Mouse (Mus musculus) limb, embryonic 13.5 days (tissue): ENCODE results near the gene Terb1. TPM values are rescaled to one million over a fixed set of nuclear protein-coding genes. Genes with fewer than 3 reads are reported as not detected.

Experiments used
- ATAC-seq: fragments of 200-750 bp; cut with Nextera tagmentation; 2 replicates; pipeline ENCODE4 v1.8.0; 2017; ENCODE audit warnings: low read depth, moderate number of reproducible peaks, moderate TSS enrichment; ENCODE audit not compliant: low FRiP score
- H3K27ac ChIP-seq: fragments of 300-500 bp; sonication (generic); 2 replicates; pipeline ENCODE4 v1.5.1; 2015; ENCODE audit warnings: inconsistent platforms, mild to moderate bottlenecking, moderate library complexity
- H3K27me3 ChIP-seq: fragments of 300-500 bp; sonication (generic); 2 replicates; pipeline ENCODE4 v1.6.1; 2015; ENCODE audit warnings: mild to moderate bottlenecking, inconsistent platforms
- H3K36me3 ChIP-seq: fragments of 300-500 bp; sonication (generic); 2 replicates; pipeline ENCODE4 v1.6.1; 2015; ENCODE audit warnings: inconsistent platforms, mild to moderate bottlenecking, moderate library complexity
- H3K4me1 ChIP-seq: fragments of 300-500 bp; sonication (generic); 2 replicates; pipeline ENCODE4 v1.6.1; 2015; ENCODE audit warnings: inconsistent platforms
- H3K4me2 ChIP-seq: fragments of 300-500 bp; sonication (generic); replicated peaks from 2 replicates; pipeline ENCODE4 v1.6.1; 2015; ENCODE audit warnings: inconsistent platforms, mild to moderate bottlenecking, moderate library complexity
- H3K4me3 ChIP-seq: fragments of 300-500 bp; sonication (generic); 2 replicates; pipeline ENCODE4 v1.5.1; 2015; ENCODE audit warnings: moderate library complexity, mild to moderate bottlenecking, inconsistent platforms
- H3K9ac ChIP-seq: fragments of 300-500 bp; sonication (generic); 2 replicates; pipeline ENCODE4 v1.6.1; 2015; ENCODE audit warnings: mild to moderate bottlenecking, inconsistent platforms
- H3K9me3 ChIP-seq: fragments of 300-500 bp; sonication (generic); 2 replicates; pipeline ENCODE4 v1.6.1; 2016; ENCODE audit warnings: inconsistent platforms
- WGBS: fragments of 180-500 bp; shearing (Covaris S2); methylation state at CpG from one replicate; pipeline ENCODE4 v1.1.7; 2015; 5-methylcytosine and 5-hydroxymethylcytosine counted together
- polyA plus RNA-seq: library from polyadenylated mRNA; unstranded; fragments of >200 nt; fragmentation: Nextera tagmentation; extraction: Ambion mirVana; gene quantifications from 2 replicates; pipeline ENCODE4 v1.2.1, GENCODE M21; 2015

Gene Terb1
- polyA plus RNA-seq, 1 experiment from 2014 or later: 0.45 TPM

- Histone ChIP-seq H3K4me1 (peaks cover 16% of the 10 kb centered on the region), H3K4me3 (peak overlapping the region; percentile 92), H3K9me3 (no peaks in the 10 kb centered on the region), H3K27me3 (no peaks in the 10 kb centered on the region), H3K9ac (no peak overlapping the region; the same call in 1 of the 2 replicates), H3K4me2 (peak overlapping the region; percentile 91), H3K36me3 (peaks cover 27% of the 10 kb centered on the region), H3K27ac (no peak overlapping the region)
- WGBS: 62% methylated on average over 7 of the region's 7 CpGs
- ATAC-seq: peak; percentile 25; the same call in 1 of the 2 replicates
Measured at GRCm38 (mm10) chr8:104443125-104443679, 66.5 kb downstream of the Terb1 start.

GRCm38 (mm10) chr8:104442299-104443124, 67.2 kb downstream of the Terb1 start, which contains the start of gene Dync1li2:
Dync1li2 (minus strand) TSS chr8:104443047.
- Histone ChIP-seq H3K27me3 (no peaks in the 10 kb centered on the region), H3K9ac (peak within 1 kb of the TSS; percentile 94), H3K4me2 (peak within 1 kb of the TSS; percentile 91), H3K9me3 (no peaks in the 10 kb centered on the region), H3K4me1 (peaks cover 16% of the 10 kb centered on the region), H3K4me3 (peak within 1 kb of the TSS; percentile 92), H3K27ac (peak within 1 kb of the TSS; percentile 76), H3K36me3 (peaks cover 32% of the 10 kb centered on the region)
- under 1% methylated on average over 75 of the region's 75 CpGs for WGBS
- peak; percentile 91 for ATAC-seq

GRCm38 (mm10) chr8:104441613-104442012, 68.1 kb downstream of the Terb1 start:
- Histone ChIP-seq H3K4me1 (peaks cover 16% of the 10 kb centered on the region), H3K9ac (peak overlapping the region; percentile 94), H3K36me3 (peaks cover 41% of the 10 kb centered on the region), H3K27ac (no peak overlapping the region), H3K4me2 (peak overlapping the region; percentile 91), H3K9me3 (no peaks in the 10 kb centered on the region), H3K27me3 (no peaks in the 10 kb centered on the region), H3K4me3 (peak overlapping the region; percentile 92)
- 69% methylated on average over 7 of the region's 7 CpGs for WGBS
- no peak for ATAC-seq

GRCm38 (mm10) chr8:104439461-104439860, 70.2 kb downstream of the Terb1 start:
- Histone ChIP-seq H3K27me3 (no peaks in the 10 kb centered on the region), H3K9me3 (no peaks in the 10 kb centered on the region), H3K4me1 (peaks cover 26% of the 10 kb centered on the region), H3K4me3 (no peak overlapping the region), H3K9ac (no peak overlapping the region), H3K27ac (no peak overlapping the region), H3K36me3 (peaks cover 62% of the 10 kb centered on the region), H3K4me2 (no peak overlapping the region)
- no peak for ATAC-seq
- WGBS: 94% methylated on average over 8 of the region's 8 CpGs

GRCm38 (mm10) chr8:104437494-104438135, 72.1 kb downstream of the Terb1 start:
- no peak overlapping the region for H3K27ac ChIP-seq
- 93% methylated on average over 13 of the region's 13 CpGs for WGBS
- H3K9me3 ChIP-seq: no peaks in the 10 kb centered on the region
- H3K4me2 ChIP-seq: no peak overlapping the region
- no peak for ATAC-seq
- H3K9ac ChIP-seq: no peak overlapping the region
- H3K27me3 ChIP-seq: no peaks in the 10 kb centered on the region
- no peak overlapping the region for H3K4me3 ChIP-seq
- H3K4me1 ChIP-seq: peaks cover 26% of the 10 kb centered on the region
- peaks cover 81% of the 10 kb centered on the region for H3K36me3 ChIP-seq

- H3K9ac ChIP-seq: no peak overlapping the region
- no peak overlapping the region for H3K4me2 ChIP-seq
- H3K27ac ChIP-seq: peak overlapping the region; percentile 18; the same call in 1 of the 2 replicates
- H3K4me3 ChIP-seq: no peak overlapping the region
- ATAC-seq: no peak
- no peaks in the 10 kb centered on the region for H3K9me3 ChIP-seq
- peaks cover 23% of the 10 kb centered on the region for H3K4me1 ChIP-seq
- no peaks in the 10 kb centered on the region for H3K27me3 ChIP-seq
- H3K36me3 ChIP-seq: peaks cover 91% of the 10 kb centered on the region
- WGBS: 93% methylated on average over 4 of the region's 4 CpGs
Measured at GRCm38 (mm10) chr8:104436591-104436990, 73.1 kb downstream of the Terb1 start.

GRCm38 (mm10) chr8:104436038-104436437, 73.7 kb downstream of the Terb1 start:
- ATAC-seq: peak; percentile 77
- peak overlapping the region; percentile 22; the same call in 1 of the 2 replicates for H3K27ac ChIP-seq

GRCm38 (mm10) chr8:104434826-104435354, 74.8 kb downstream of the Terb1 start:
- WGBS: 89% methylated on average over 18 of the region's 18 CpGs
- no peak overlapping the region for H3K4me2 ChIP-seq
- H3K27me3 ChIP-seq: no peaks in the 10 kb centered on the region
- no peaks in the 10 kb centered on the region for H3K9me3 ChIP-seq
- no peak overlapping the region for H3K4me3 ChIP-seq
- no peak for ATAC-seq
- H3K9ac ChIP-seq: no peak overlapping the region
- H3K36me3 ChIP-seq: peaks cover 97% of the 10 kb centered on the region
- peaks cover 11% of the 10 kb centered on the region for H3K4me1 ChIP-seq
- H3K27ac ChIP-seq: no peak overlapping the region

More at GRCm38 (mm10) chr8:104436038-104436437, 73.7 kb downstream of the Terb1 start:
- Histone ChIP-seq H3K27me3 (no peaks in the 10 kb centered on the region), H3K9ac (no peak overlapping the region; the same call in 1 of the 2 replicates), H3K9me3 (no peaks in the 10 kb centered on the region), H3K4me2 (no peak overlapping the region), H3K4me3 (no peak overlapping the region), H3K4me1 (peaks cover 17% of the 10 kb centered on the region), H3K36me3 (peaks cover 97% of the 10 kb centered on the region)
- WGBS: 54% methylated on average over 12 of the region's 12 CpGs

GRCm38 (mm10) chr8:104434275-104434674, 75.4 kb downstream of the Terb1 start:
- no peak overlapping the region for H3K27ac ChIP-seq
- H3K27me3 ChIP-seq: no peaks in the 10 kb centered on the region
- H3K9me3 ChIP-seq: no peaks in the 10 kb centered on the region
- H3K4me1 ChIP-seq: peaks cover 11% of the 10 kb centered on the region
- no peak overlapping the region for H3K4me3 ChIP-seq
- no peak for ATAC-seq
- no peak overlapping the region for H3K9ac ChIP-seq
- peaks cover 97% of the 10 kb centered on the region for H3K36me3 ChIP-seq
- 86% methylated on average over 4 of the region's 4 CpGs for WGBS
- H3K4me2 ChIP-seq: no peak overlapping the region

- 95% methylated on average over 5 of the region's 5 CpGs for WGBS
Measured at GRCm38 (mm10) chr8:104433191-104433842, 76.4 kb downstream of the Terb1 start.

GRCm38 (mm10) chr8:104432656-104433055, 77.1 kb downstream of the Terb1 start:
- WGBS: 96% methylated on average over 6 of the region's 6 CpGs
- H3K4me3 ChIP-seq: no peak overlapping the region
- H3K36me3 ChIP-seq: peaks cover 100% of the 10 kb centered on the region
- no peaks in the 10 kb centered on the region for H3K27me3 ChIP-seq
- no peak overlapping the region for H3K9ac ChIP-seq
- no peak overlapping the region for H3K27ac ChIP-seq
- no peaks in the 10 kb centered on the region for H3K9me3 ChIP-seq
- peaks cover 11% of the 10 kb centered on the region for H3K4me1 ChIP-seq
- H3K4me2 ChIP-seq: no peak overlapping the region
- ATAC-seq: no peak

More at GRCm38 (mm10) chr8:104433191-104433842, 76.4 kb downstream of the Terb1 start:
- Histone ChIP-seq H3K36me3 (peaks cover 97% of the 10 kb centered on the region), H3K27me3 (no peaks in the 10 kb centered on the region), H3K9ac (no peak overlapping the region), H3K9me3 (no peaks in the 10 kb centered on the region), H3K4me2 (no peak overlapping the region), H3K27ac (no peak overlapping the region), H3K4me1 (peaks cover 11% of the 10 kb centered on the region), H3K4me3 (no peak overlapping the region)
- no peak for ATAC-seq
